Mouse (Mus musculus) limb, embryonic 13.5 days (tissue): ENCODE results near the gene Olfr159. TPM values are rescaled to one million over a fixed set of nuclear protein-coding genes. Genes with fewer than 3 reads are reported as not detected.
"Not testable (repeated sequence)": the region's sequence is repeated elsewhere in the genome, so short reads cannot be mapped to it uniquely, and the experiment has no call there.

Experiments
- ATAC-seq: fragments of 200-750 bp; cut with Nextera tagmentation; 2 replicates; pipeline ENCODE4 v1.8.0; 2017; ENCODE audit warnings: low read depth, moderate number of reproducible peaks, moderate TSS enrichment; ENCODE audit not compliant: low FRiP score
- H3K27ac ChIP-seq: fragments of 300-500 bp; sonication (generic); 2 replicates; pipeline ENCODE4 v1.5.1; 2015; ENCODE audit warnings: inconsistent platforms, mild to moderate bottlenecking, moderate library complexity
- H3K27me3 ChIP-seq: fragments of 300-500 bp; sonication (generic); 2 replicates; pipeline ENCODE4 v1.6.1; 2015; ENCODE audit warnings: mild to moderate bottlenecking, inconsistent platforms
- H3K36me3 ChIP-seq: fragments of 300-500 bp; sonication (generic); 2 replicates; pipeline ENCODE4 v1.6.1; 2015; ENCODE audit warnings: inconsistent platforms, mild to moderate bottlenecking, moderate library complexity
- H3K4me1 ChIP-seq: fragments of 300-500 bp; sonication (generic); 2 replicates; pipeline ENCODE4 v1.6.1; 2015; ENCODE audit warnings: inconsistent platforms
- H3K4me2 ChIP-seq: fragments of 300-500 bp; sonication (generic); replicated peaks from 2 replicates; pipeline ENCODE4 v1.6.1; 2015; ENCODE audit warnings: inconsistent platforms, mild to moderate bottlenecking, moderate library complexity
- H3K4me3 ChIP-seq: fragments of 300-500 bp; sonication (generic); 2 replicates; pipeline ENCODE4 v1.5.1; 2015; ENCODE audit warnings: moderate library complexity, mild to moderate bottlenecking, inconsistent platforms
- H3K9ac ChIP-seq: fragments of 300-500 bp; sonication (generic); 2 replicates; pipeline ENCODE4 v1.6.1; 2015; ENCODE audit warnings: mild to moderate bottlenecking, inconsistent platforms
- H3K9me3 ChIP-seq: fragments of 300-500 bp; sonication (generic); 2 replicates; pipeline ENCODE4 v1.6.1; 2016; ENCODE audit warnings: inconsistent platforms
- WGBS: fragments of 180-500 bp; shearing (Covaris S2); methylation state at CpG from one replicate; pipeline ENCODE4 v1.1.7; 2015; 5-methylcytosine and 5-hydroxymethylcytosine counted together
- polyA plus RNA-seq: library from polyadenylated mRNA; unstranded; fragments of >200 nt; fragmentation: Nextera tagmentation; extraction: Ambion mirVana; gene quantifications from 2 replicates; pipeline ENCODE4 v1.2.1, GENCODE M21; 2015

The Olfr159 gene
- polyA plus RNA-seq, result not detected in 2 replicates

GRCm38 (mm10) chr4:43770909-43771308 lies at the start of gene Olfr159:
Gene Olfr159 (minus strand): TSS chr4:43771009.
- H3K9ac ChIP-seq, result no peak within 1 kb of the TSS
- H3K36me3 ChIP-seq, result no peaks in the 10 kb centered on the region
- H3K4me1 ChIP-seq, result no peaks in the 10 kb centered on the region
- no peaks in the 10 kb centered on the region for H3K9me3 ChIP-seq
- no peak within 1 kb of the TSS for H3K4me3 ChIP-seq
- H3K27me3 ChIP-seq, result no peaks in the 10 kb centered on the region
- H3K27ac ChIP-seq, result no peak within 1 kb of the TSS
- ATAC-seq, result no peak
- WGBS, result 85% methylated on average over 6 of the region's 6 CpGs
- no peak within 1 kb of the TSS for H3K4me2 ChIP-seq

- Histone ChIP-seq H3K27me3 (no peaks in the 10 kb centered on the region), H3K9me3 (peaks cover 8% of the 10 kb centered on the region; the same call in 1 of the 2 replicates), H3K27ac (no peak overlapping the region), H3K36me3 (no peaks in the 10 kb centered on the region), H3K4me3 (no peak overlapping the region), H3K9ac (no peak overlapping the region), H3K4me2 (no peak overlapping the region), H3K4me1 (no peaks in the 10 kb centered on the region)
- WGBS, result 70% methylated on average over 7 of the region's 7 CpGs
- no peak for ATAC-seq
Observed at GRCm38 (mm10) chr4:43798936-43799335, 28.1 kb upstream of the Olfr159 start.

- H3K27me3 ChIP-seq, H3K9ac ChIP-seq, H3K4me1 ChIP-seq, H3K4me3 ChIP-seq, H3K9me3 ChIP-seq, ATAC-seq, H3K27ac ChIP-seq, H3K36me3 ChIP-seq, H3K4me2 ChIP-seq: not testable (repeated sequence)
- 83% methylated on average over 5 of the region's 5 CpGs for WGBS
Observed at GRCm38 (mm10) chr4:43795844-43796243, 25.0 kb upstream of the Olfr159 start.

GRCm38 (mm10) chr4:43795296-43795695 lies 24.5 kb upstream of the Olfr159 start:
- no peak overlapping the region for H3K9ac ChIP-seq
- no peak overlapping the region for H3K27ac ChIP-seq
- H3K4me3 ChIP-seq, result no peak overlapping the region
- H3K27me3 ChIP-seq, result no peaks in the 10 kb centered on the region
- no peaks in the 10 kb centered on the region for H3K36me3 ChIP-seq
- WGBS, result 66% methylated on average over 6 of the region's 6 CpGs
- no peaks in the 10 kb centered on the region for H3K4me1 ChIP-seq
- no peak for ATAC-seq
- H3K4me2 ChIP-seq, result no peak overlapping the region
- 0 out of 2 replicates have a peak, but pooled peaks cover 5% of the 10 kb centered on the region for H3K9me3 ChIP-seq

- no peaks in the 10 kb centered on the region for H3K27me3 ChIP-seq
- H3K4me1 ChIP-seq, result no peaks in the 10 kb centered on the region
- no peak overlapping the region for H3K4me3 ChIP-seq
- no peak for ATAC-seq
- 41% methylated on average over 2 of the region's 2 CpGs for WGBS
- no peaks in the 10 kb centered on the region for H3K9me3 ChIP-seq
- no peak overlapping the region for H3K27ac ChIP-seq
- H3K9ac ChIP-seq, result no peak overlapping the region
- H3K36me3 ChIP-seq, result no peaks in the 10 kb centered on the region
- H3K4me2 ChIP-seq, result no peak overlapping the region
Observed at GRCm38 (mm10) chr4:43772304-43772703, 1.5 kb upstream of the Olfr159 start.

- H3K27ac ChIP-seq, result no peak overlapping the region
- 61% methylated on average over 6 of the region's 6 CpGs for WGBS
- no peaks in the 10 kb centered on the region for H3K27me3 ChIP-seq
- no peaks in the 10 kb centered on the region for H3K36me3 ChIP-seq
- H3K9ac ChIP-seq, result no peak overlapping the region
- no peak for ATAC-seq
- H3K9me3 ChIP-seq, result no peaks in the 10 kb centered on the region
- H3K4me1 ChIP-seq, result no peaks in the 10 kb centered on the region
- no peak overlapping the region for H3K4me3 ChIP-seq
- H3K4me2 ChIP-seq, result no peak overlapping the region
Observed at GRCm38 (mm10) chr4:43771626-43772025, 817 bp upstream of the Olfr159 start.

GRCm38 (mm10) chr4:43769374-43769773 lies 1.4 kb downstream of the Olfr159 start:
- WGBS, result 94% methylated on average over 2 of the region's 2 CpGs
- no peak for ATAC-seq
- H3K9ac ChIP-seq, result no peak overlapping the region
- H3K27me3 ChIP-seq, result no peaks in the 10 kb centered on the region
- H3K4me1 ChIP-seq, result no peaks in the 10 kb centered on the region
- no peaks in the 10 kb centered on the region for H3K36me3 ChIP-seq
- no peak overlapping the region for H3K4me3 ChIP-seq
- H3K27ac ChIP-seq, result no peak overlapping the region
- H3K9me3 ChIP-seq, result peaks cover 2% of the 10 kb centered on the region; the same call in 1 of the 2 replicates
- no peak overlapping the region for H3K4me2 ChIP-seq

GRCm38 (mm10) chr4:43768341-43768740 lies 2.5 kb downstream of the Olfr159 start:
- Histone ChIP-seq H3K4me2 (no peak overlapping the region), H3K36me3 (no peaks in the 10 kb centered on the region), H3K9me3 (peaks cover 4% of the 10 kb centered on the region; the same call in 1 of the 2 replicates), H3K27me3 (no peaks in the 10 kb centered on the region), H3K4me1 (no peaks in the 10 kb centered on the region), H3K4me3 (no peak overlapping the region), H3K9ac (no peak overlapping the region), H3K27ac (no peak overlapping the region)
- WGBS, result 81% methylated on average over 5 of the region's 5 CpGs
- no peak for ATAC-seq

GRCm38 (mm10) chr4:43763410-43763809 lies 7.4 kb downstream of the Olfr159 start:
- Histone ChIP-seq H3K4me1 (peaks cover 19% of the 10 kb centered on the region), H3K27ac (no peak overlapping the region), H3K27me3 (no peaks in the 10 kb centered on the region), H3K36me3 (no peaks in the 10 kb centered on the region), H3K9me3 (peaks cover 4% of the 10 kb centered on the region; the same call in 1 of the 2 replicates), H3K4me3 (no peak overlapping the region), H3K9ac (no peak overlapping the region), H3K4me2 (peak overlapping the region; percentile 37; the same call in 1 of the 2 replicates)
- WGBS, result 21% methylated on average over 7 of the region's 7 CpGs
- no peak for ATAC-seq

- no peak overlapping the region for H3K4me2 ChIP-seq
Observed at GRCm38 (mm10) chr4:43761336-43761735, 9.5 kb downstream of the Olfr159 start.

GRCm38 (mm10) chr4:43760460-43760859 lies 10.3 kb downstream of the Olfr159 start:
- no peak for ATAC-seq
- H3K27ac ChIP-seq, result peak overlapping the region; percentile 85
- WGBS, result 74% methylated on average over 10 of the region's 10 CpGs

More at GRCm38 (mm10) chr4:43761336-43761735, 9.5 kb downstream of the Olfr159 start:
- Histone ChIP-seq H3K36me3 (no peaks in the 10 kb centered on the region), H3K9ac (no peak overlapping the region), H3K27me3 (no peaks in the 10 kb centered on the region), H3K9me3 (peaks cover 4% of the 10 kb centered on the region; the same call in 1 of the 2 replicates), H3K27ac (no peak overlapping the region), H3K4me1 (peaks cover 21% of the 10 kb centered on the region), H3K4me3 (no peak overlapping the region)
- 78% methylated on average over 2 of the region's 2 CpGs for WGBS
- ATAC-seq, result no peak

GRCm38 (mm10) chr4:43759571-43760418 lies 11.0 kb downstream of the Olfr159 start:
- 55% methylated on average over 21 of the region's 21 CpGs for WGBS
- H3K4me2 ChIP-seq, result peak overlapping the region; percentile 12; the same call in 1 of the 2 replicates

More at GRCm38 (mm10) chr4:43760460-43760859, 10.3 kb downstream of the Olfr159 start:
- Histone ChIP-seq H3K4me3 (no peak overlapping the region), H3K36me3 (no peaks in the 10 kb centered on the region), H3K4me1 (peaks cover 21% of the 10 kb centered on the region), H3K9ac (no peak overlapping the region), H3K27me3 (no peaks in the 10 kb centered on the region), H3K4me2 (peak overlapping the region; percentile 12; the same call in 1 of the 2 replicates), H3K9me3 (peaks cover 4% of the 10 kb centered on the region; the same call in 1 of the 2 replicates)

More at GRCm38 (mm10) chr4:43759571-43760418, 11.0 kb downstream of the Olfr159 start:
- peak; percentile 67; the same call in 1 of the 2 replicates for ATAC-seq
- Histone ChIP-seq H3K36me3 (no peaks in the 10 kb centered on the region), H3K4me1 (peaks cover 21% of the 10 kb centered on the region), H3K4me3 (no peak overlapping the region), H3K9ac (no peak overlapping the region), H3K27ac (peak overlapping the region; percentile 85), H3K9me3 (peaks cover 4% of the 10 kb centered on the region; the same call in 1 of the 2 replicates), H3K27me3 (no peaks in the 10 kb centered on the region)
